Comparison of ENCODE assay signal across 9 mouse cellular contexts in genomic region chr10:121509751-121510643, GRCm38 (mm10). TPM values are rescaled to one million over a fixed set of nuclear protein-coding genes. Genes with fewer than 3 reads are reported as not detected.
A peak's percentile ranks its signal among the peaks of the same experiment; 100 is the strongest.
DNase-seq lines count a peak whose midpoint lies in the region; ATAC-seq lines count a peak whose summit lies in the region.
"Had no signal": no experiment of that assay in that cellular context is flagged by ENCODE, and none has a peak within 500 bp of the region (broad histone marks: within the 10 kb centered on the region; RNA-seq: fewer than 3 reads in every experiment).

No protein-coding gene starts in this region.

- 19% methylated on average over 24 of the region's 24 CpGs for WGBS in limb, embryonic 13.5 days
- WGBS in neural tube, embryonic 11.5 days = 25% methylated on average over 24 of the region's 24 CpGs

- H3K36me3 ChIP-seq in limb, embryonic 13.5 days = no peaks in the 10 kb centered on the region
- no peaks in the 10 kb centered on the region for H3K36me3 ChIP-seq in neural tube, embryonic 11.5 days (ENCODE audit: control insufficient read depth, insufficient read depth, low read length)

- H3K27me3 ChIP-seq in limb, embryonic 13.5 days = no peaks in the 10 kb centered on the region
- H3K27me3 ChIP-seq in neural tube, embryonic 11.5 days (ENCODE audit: control insufficient read depth, insufficient read depth, low read length) = no peaks in the 10 kb centered on the region

- peak overlapping the region; percentile 38 for H3K4me2 ChIP-seq in limb, embryonic 13.5 days (replicated peaks)
- H3K4me2 ChIP-seq in neural tube, embryonic 11.5 days (ENCODE audit: low read depth) = peak overlapping the region; percentile 7; the same call in 1 of the 2 replicates

- H3K4me1 ChIP-seq in limb, embryonic 13.5 days = peaks cover 34% of the 10 kb centered on the region
- H3K4me1 ChIP-seq in neural tube, embryonic 11.5 days (ENCODE audit: control insufficient read depth, insufficient read depth, low read length) = 0 out of 2 replicates have a peak, but pooled peaks cover 9% of the 10 kb centered on the region

- intact Hi-C loops in heart, postnatal 36 days (cut with DNase I) = no loop called here
- intact Hi-C loops in left cerebral cortex, postnatal 36 days (cut with DNase I) = loop anchor here (5.0 kb wide), 1 partner anchor 38 kb away; no protein-coding TSS in a partner anchor

- peak; percentile 57 for ATAC-seq in limb, embryonic 13.5 days (ENCODE audit: low FRiP score, low read depth)
- peak; percentile 58 for ATAC-seq in neural tube, embryonic 11.5 days (ENCODE audit: insufficient read depth, low FRiP score, low TSS enrichment)
- ATAC-seq in frontal cortex, adult (ENCODE audit: low TSS enrichment) = no peak

- H3K4me3 ChIP-seq in limb, embryonic 13.5 days = no peak overlapping the region
- H3K4me3 ChIP-seq in neural tube, embryonic 11.5 days (ENCODE audit: low read depth, low read length) = no peak overlapping the region

- H3K9me3 ChIP-seq in limb, embryonic 13.5 days = no peaks in the 10 kb centered on the region
- H3K9me3 ChIP-seq in neural tube, embryonic 11.5 days (ENCODE audit: control insufficient read depth, low read length) = no peaks in the 10 kb centered on the region

- DNase-seq in lung, adult 18-20 months = peak; percentile 60 to 75
- DNase-seq in lung, postnatal 25 days (ENCODE audit: low spot score) = no peak
- peak; percentile 22 to 26 for DNase-seq in heart, postnatal 36 days
- DNase-seq in neural tube, embryonic 11.5 days (ENCODE audit: low spot score) = peak; percentile 76
- DNase-seq in left cerebral cortex, postnatal 36 days (ENCODE audit: low spot score in 2 of 2) = no peak
- no peak for DNase-seq in right cerebral cortex, adult 18-20 months

- no peak overlapping the region for H3K9ac ChIP-seq in limb, embryonic 13.5 days
- H3K9ac ChIP-seq in neural tube, embryonic 11.5 days (ENCODE audit: low read length) = no peak overlapping the region

- H3K27ac ChIP-seq in limb, embryonic 13.5 days = no peak overlapping the region
- H3K27ac ChIP-seq in neural tube, embryonic 11.5 days (ENCODE audit: low read depth, low read length) = no peak overlapping the region
- H3K27ac ChIP-seq: macrophage had no signal

RNA-seq across cellular contexts. Expression of gene Rassf3, which starts 33.9 kb away (rescaled TPM):
- total RNA-seq in heart, postnatal 36 days (2021) = 100 to 1,000 TPM; 125 to 140 TPM
- polyA plus RNA-seq in limb, embryonic 13.5 days (2015; fragmentation: Nextera tagmentation; extraction: Ambion mirVana) = 17.8 and 18.1 TPM in 2 replicates
- 10.8 and 10.9 TPM in 2 replicates for polyA plus RNA-seq in neural tube, embryonic 11.5 days (2014; fragmentation: Nextera tagmentation; extraction: Ambion mirVana)
- 10 to 100 TPM; 30.8 to 47.3 TPM for total RNA-seq in left cerebral cortex, postnatal 36 days (2021)

Comparison
In these comparisons a context has a peak if more than half of its experiments do, and no peak if none do; other contexts are left out.
1. DNase-seq: peak in lung, adult 18-20 months (2 of 2), heart, postnatal 36 days (2 of 2) and neural tube, embryonic 11.5 days (single experiment); none in lung, postnatal 25 days (single experiment), left cerebral cortex, postnatal 36 days (0 of 2) and right cerebral cortex, adult 18-20 months (single experiment).